Mouse (Mus musculus): ENCODE data around the gene Cyba.

- no peak for TF ChIP-seq EP300 (IDR thresholded peaks at IDR 0.05; ENCODE audit: low read depth)
- TF ChIP-seq CTCF (IDR thresholded peaks at IDR 0.05; ENCODE audit: low read depth), result peak; percentile 42
These were observed 43.4 kb downstream of the Cyba start for GRCm38 (mm10) chr8:122389357-122389756.

Measured in liver, postnatal 0 days (tissue).